In genomic region chr6:54967591-54967990, GRCm38 (mm10) we compare ENCODE assay signal across 19 mouse cellular contexts. TPM values are rescaled to one million over a fixed set of nuclear protein-coding genes. Genes with fewer than 3 reads are reported as not detected.
A peak's percentile ranks its signal among the peaks of the same experiment; 100 is the strongest.
DNase-seq lines count a peak whose midpoint lies in the region; ATAC-seq lines count a peak whose summit lies in the region.
"Had no signal": no experiment of that assay in that cellular context is flagged by ENCODE, and none has a peak within 500 bp of the region (broad histone marks: within the 10 kb centered on the region; RNA-seq: fewer than 3 reads in every experiment).

No protein-coding gene starts in this region.

- H3K36me3 ChIP-seq in embryonic facial prominence, embryonic 11.5 days (replicated peaks; ENCODE audit: control insufficient read depth, insufficient read depth, low read depth, low read length), result no peaks in the 10 kb centered on the region
- H3K36me3 ChIP-seq in intestine, embryonic 16.5 days (ENCODE audit: control insufficient read depth, insufficient read depth, low read length), result no peaks in the 10 kb centered on the region
- H3K36me3 ChIP-seq: forebrain, embryonic 15.5 days; heart, embryonic 10.5 days; hindbrain, embryonic 12.5 days had no signal

- no peak overlapping the region for H3K4me3 ChIP-seq in embryonic facial prominence, embryonic 11.5 days (ENCODE audit: low read depth, low read length)
- H3K4me3 ChIP-seq in intestine, embryonic 16.5 days (ENCODE audit: low read length), result no peak overlapping the region
- H3K4me3 ChIP-seq: forebrain, embryonic 15.5 days; heart, embryonic 10.5 days; hindbrain, embryonic 12.5 days; megakaryocyte, embryonic 14.5 days had no signal

- no peak for ATAC-seq in embryonic facial prominence, embryonic 11.5 days (replicated peaks; ENCODE audit: insufficient number of reproducible peaks, low FRiP score, low TSS enrichment, low read depth)
- peak; percentile 56 for ATAC-seq in intestine, embryonic 16.5 days
- ATAC-seq: forebrain, embryonic 15.5 days had no signal

- H3K9me3 ChIP-seq in embryonic facial prominence, embryonic 11.5 days (replicated peaks; ENCODE audit: control insufficient read depth, low read length), result no peaks in the 10 kb centered on the region
- H3K9me3 ChIP-seq in intestine, embryonic 16.5 days (ENCODE audit: control insufficient read depth, low read length), result no peaks in the 10 kb centered on the region
- H3K9me3 ChIP-seq: forebrain, embryonic 15.5 days; heart, embryonic 10.5 days; hindbrain, embryonic 12.5 days had no signal

- no peak overlapping the region for H3K27ac ChIP-seq in embryonic facial prominence, embryonic 11.5 days (replicated peaks; ENCODE audit: low read depth, low read length)
- no peak overlapping the region for H3K27ac ChIP-seq in intestine, embryonic 16.5 days (ENCODE audit: low read length)
- H3K27ac ChIP-seq: forebrain, embryonic 15.5 days; heart, embryonic 10.5 days; hindbrain, embryonic 12.5 days; kidney, postnatal 0 days had no signal

- peak; percentile 63 for DNase-seq in lung, postnatal 36 days
- no peak for DNase-seq in lung, postnatal 4 days
- peak; percentile 45 for DNase-seq in embryonic facial prominence, embryonic 11.5 days (ENCODE audit: low spot score)
- no peak for DNase-seq in kidney, adult 18-20 months
- no peak for DNase-seq in spleen, adult 12 weeks (ENCODE audit: low spot score)
- no peak for DNase-seq in adrenal gland, adult 8-10 months
- DNase-seq: cerebellum, adult 8-10 months; kidney, adult 11 months; layer of hippocampus, postnatal 36 days; lung, embryonic 14.5 days; midbrain, embryonic 14.5 days; spleen, adult 18-20 months; thymus, adult 18-20 months had no signal

- WGBS in embryonic facial prominence, embryonic 11.5 days, result 29% methylated on average over 10 of the region's 10 CpGs
- 36% methylated on average over 10 of the region's 10 CpGs for WGBS in intestine, embryonic 16.5 days

- no peak overlapping the region for H3K9ac ChIP-seq in embryonic facial prominence, embryonic 11.5 days (replicated peaks; ENCODE audit: low read length)
- H3K9ac ChIP-seq in intestine, embryonic 16.5 days (ENCODE audit: low read depth, low read length), result no peak overlapping the region
- H3K9ac ChIP-seq: forebrain, embryonic 15.5 days; hindbrain, embryonic 12.5 days; lung, embryonic 14.5 days had no signal

- no peak overlapping the region for H3K4me2 ChIP-seq in embryonic facial prominence, embryonic 11.5 days (ENCODE audit: low read depth, low read length)
- H3K4me2 ChIP-seq in intestine, embryonic 16.5 days (ENCODE audit: low read depth, low read length), result 0 out of 2 replicates have a peak overlapping the region, but pooled peaks have one; percentile 10
- H3K4me2 ChIP-seq: forebrain, embryonic 15.5 days; hindbrain, embryonic 12.5 days; lung, embryonic 14.5 days had no signal

- no peaks in the 10 kb centered on the region for H3K4me1 ChIP-seq in embryonic facial prominence, embryonic 11.5 days (ENCODE audit: control insufficient read depth, insufficient read depth, low read length)
- H3K4me1 ChIP-seq in intestine, embryonic 16.5 days (ENCODE audit: control insufficient read depth, insufficient read depth, low read length), result no peaks in the 10 kb centered on the region; the same call in 1 of the 2 replicates
- H3K4me1 ChIP-seq: hindbrain, embryonic 12.5 days had no signal

- H3K27me3 ChIP-seq in embryonic facial prominence, embryonic 11.5 days (ENCODE audit: control insufficient read depth, insufficient read depth, low read length), result no peaks in the 10 kb centered on the region
- no peaks in the 10 kb centered on the region for H3K27me3 ChIP-seq in intestine, embryonic 16.5 days (replicated peaks; ENCODE audit: control insufficient read depth, insufficient read depth, low read length)

RNA-seq across cellular contexts. Expression of gene Nod1, which starts 4.8 kb away (rescaled TPM):
- 1.9 and 2.3 TPM in 2 replicates for polyA plus RNA-seq in embryonic facial prominence, embryonic 11.5 days (2014; fragmentation: Nextera tagmentation; extraction: Ambion mirVana)
- 4.8 TPM in 2 replicates for polyA plus RNA-seq in intestine, embryonic 16.5 days (2015; fragmentation: Nextera tagmentation; extraction: Ambion mirVana)
- total RNA-seq in adrenal gland, adult 8-10 months (2022), result 10 to 100 TPM in 2 of 4 experiments, 1 to 10 TPM in 2; 9.1 to 14.0 (median 11.6) TPM

RNA-seq across cellular contexts. Expression of gene Ggct, which starts 25.2 kb away (rescaled TPM):
- polyA plus RNA-seq in embryonic facial prominence, embryonic 11.5 days (2014; fragmentation: Nextera tagmentation; extraction: Ambion mirVana), result 10.5 and 13.0 TPM in 2 replicates
- 9.6 and 13.2 TPM in 2 replicates for polyA plus RNA-seq in intestine, embryonic 16.5 days (2015; fragmentation: Nextera tagmentation; extraction: Ambion mirVana)
- total RNA-seq in adrenal gland, adult 8-10 months (2022), result 10 to 100 TPM in 1 of 4 experiments, 1 to 10 TPM in 3; 4.7 to 17.0 (median 7.3) TPM

Comparison
In these comparisons a context has a peak if more than half of its experiments do, and no peak if none do; other contexts are left out.
1. DNase-seq: peak in lung, postnatal 36 days (single experiment) and embryonic facial prominence, embryonic 11.5 days (single experiment); none in lung, postnatal 4 days (0 of 2), kidney, adult 18-20 months (single experiment), spleen, adult 12 weeks (single experiment) and adrenal gland, adult 8-10 months (single experiment).